Mouse (Mus musculus) embryonic stem cell, embryonic (primary cell): ENCODE data around the gene Srl.

Experiments used
- CTCF ChIA-PET, 4 experiments: fragments of 300-600 bp in 2 of 4; fragments of 350-600 bp in 2 of 4; sonication (Branson Sonifier 250); formaldehyde crosslinking; loops; one replicate each; lab custom pipeline; 2022; ENCODE audit warnings: inconsistent platforms in 2 of 4; lab: Charles Lee
- POLR2A ChIA-PET, 4 experiments: fragments of 300-600 bp in 2 of 4; fragments of 350-600 bp in 2 of 4; sonication (Branson Sonifier 250); formaldehyde crosslinking; loops; one replicate each; lab custom pipeline; 2022; ENCODE audit warnings: antibody characterized with exemption in 4 of 4, inconsistent platforms in 1 of 4; lab: Charles Lee

Gene Srl

GRCm38 (mm10) chr16:4541501-4542198, at the start of gene Srl:
TSS of gene Srl (minus strand) at chr16:4541816.
- CTCF ChIA-PET = interaction anchor here (0.5 to 5.7 kb wide), 70 partner anchors 9 to 797 kb away, joined by 3 to 46 read pairs (median 4); partner anchors contain the start of genes Tfap4 (in 3 of the 4), Slx4 (in 1 of the 4) and Zfp174 (in 1 of the 4)
- POLR2A ChIA-PET = interaction anchor here (0.5 to 7.4 kb wide), 112 partner anchors 8 to 669 kb away, joined by 3 to 169 read pairs (median 4); partner anchors contain the start of genes Coro7 (in 3 of the 4), Tfap4 (in 3 of the 4), Pam16 (in 2 of the 4) and Anks3 (in 1 of the 4)

GRCm38 (mm10) chr16:4590236-4590635, 48.6 kb upstream of the Srl start:
- ChIA-PET POLR2A (interaction anchor here in 1 of 4 experiments (1.3 to 8.7 kb wide), 2 partner anchors 21 to 33 kb away, joined by 4 to 151 read pairs; partner anchors contain the start of gene Tfap4), CTCF (interaction anchor here in 1 of 4 experiments (0.7 to 2.3 kb wide), 2 partner anchors 17 to 116 kb away, joined by 3 to 7 read pairs; no protein-coding TSS in a partner anchor)

GRCm38 (mm10) chr16:4587516-4588210, 46.0 kb upstream of the Srl start:
- ChIA-PET POLR2A (interaction anchor here in 3 of 4 experiments (0.6 to 8.7 kb wide), 29 partner anchors 8 to 305 kb away, joined by 3 to 151 read pairs (median 10); partner anchors contain the start of genes Glis2 (in 2 of the 3), Pam16 (in 2 of the 3), Tfap4 (in 2 of the 3) and Srl (in 1 of the 3)), CTCF (interaction anchor here in 3 of 4 experiments (0.5 to 3.4 kb wide), 7 partner anchors 11 to 28 kb away, joined by 3 to 36 read pairs (median 7); partner anchors contain the start of gene Tfap4 (in 2 of the 3))

- ChIA-PET CTCF (interaction anchor here (0.6 to 3.4 kb wide), 39 partner anchors 8 to 583 kb away, joined by 3 to 36 read pairs (median 5); partner anchors contain the start of genes Tfap4 (in 2 of the 4), Cdip1 (in 1 of the 4), Slx4 (in 1 of the 4) and Srl (in 1 of the 4)), POLR2A (interaction anchor here (0.5 to 8.7 kb wide), 87 partner anchors 9 to 669 kb away, joined by 3 to 151 read pairs (median 4); partner anchors contain the start of genes Tfap4 (in 4 of the 4), Pam16 (in 3 of the 4), Srl (in 3 of the 4) and Coro7 (in 2 of the 4))
Measured at GRCm38 (mm10) chr16:4586531-4587123, 45.0 kb upstream of the Srl start.

- ChIA-PET CTCF (interaction anchor here (0.5 to 3.4 kb wide), 43 partner anchors 7 to 583 kb away, joined by 3 to 36 read pairs (median 4); partner anchors contain the start of genes Tfap4 (in 2 of the 4), Cdip1 (in 1 of the 4), Slx4 (in 1 of the 4) and Srl (in 1 of the 4)), POLR2A (interaction anchor here (0.6 to 8.7 kb wide), 91 partner anchors 8 to 670 kb away, joined by 3 to 151 read pairs (median 4); partner anchors contain the start of genes Tfap4 (in 4 of the 4), Pam16 (in 3 of the 4), Srl (in 3 of the 4) and Coro7 (in 2 of the 4))
Measured at GRCm38 (mm10) chr16:4585642-4586530, 44.3 kb upstream of the Srl start.

- ChIA-PET POLR2A (interaction anchor here in 2 of 4 experiments (1.0 to 8.7 kb wide), 20 partner anchors 8 to 296 kb away, joined by 3 to 151 read pairs (median 4); partner anchors contain the start of genes Pam16 (in 2 of the 2), Tfap4 (in 2 of the 2), Glis2 (in 1 of the 2) and Ubald1 (in 1 of the 2)), CTCF (interaction anchor here in 3 of 4 experiments (0.7 to 3.4 kb wide), 9 partner anchors 12 to 35 kb away, joined by 3 to 36 read pairs (median 7); partner anchors contain the start of gene Tfap4 (in 1 of the 3))
Measured at GRCm38 (mm10) chr16:4584438-4584837, 42.8 kb upstream of the Srl start.

- POLR2A ChIA-PET = interaction anchor here in 3 of 4 experiments (0.7 to 8.7 kb wide), 12 partner anchors 7 to 381 kb away, joined by 3 to 151 read pairs (median 4); partner anchors contain the start of genes Tfap4 (in 2 of the 3) and Pam16 (in 1 of the 3)
- CTCF ChIA-PET = interaction anchor here (0.6 to 3.4 kb wide), 5 partner anchors 23 to 26 kb away, joined by 3 to 36 read pairs (median 4); partner anchors contain the start of gene Tfap4 (in 1 of the 4)
Measured at GRCm38 (mm10) chr16:4583807-4584206, 42.2 kb upstream of the Srl start.

GRCm38 (mm10) chr16:4581179-4581578, 39.6 kb upstream of the Srl start:
- ChIA-PET CTCF (interaction anchor here (0.6 to 7.0 kb wide), 5 partner anchors 12 to 513 kb away, joined by 3 to 54 read pairs (median 3); no protein-coding TSS in a partner anchor), POLR2A (interaction anchor here in 3 of 4 experiments (0.7 to 8.7 kb wide), 9 partner anchors 12 to 174 kb away, joined by 3 to 151 read pairs (median 6); partner anchors contain the start of genes Glis2 (in 2 of the 3) and Tfap4 (in 2 of the 3))

- ChIA-PET CTCF (interaction anchor here (0.6 to 7.0 kb wide), 31 partner anchors 8 to 335 kb away, joined by 3 to 54 read pairs (median 5); partner anchors contain the start of genes Tfap4 (in 2 of the 4) and Glis2 (in 1 of the 4)), POLR2A (interaction anchor here in 3 of 4 experiments (0.5 to 7.6 kb wide), 29 partner anchors 8 to 205 kb away, joined by 3 to 92 read pairs (median 5); partner anchors contain the start of genes Glis2 (in 2 of the 3), Pam16 (in 2 of the 3), Tfap4 (in 2 of the 3) and Srl (in 1 of the 3))
Measured at GRCm38 (mm10) chr16:4578630-4579029, 37.0 kb upstream of the Srl start.

GRCm38 (mm10) chr16:4576873-4577272, 35.3 kb upstream of the Srl start:
- ChIA-PET CTCF (interaction anchor here (0.6 to 7.0 kb wide), 27 partner anchors 9 to 273 kb away, joined by 3 to 54 read pairs (median 5); partner anchors contain the start of genes Tfap4 (in 2 of the 4) and Srl (in 1 of the 4)), POLR2A (interaction anchor here in 3 of 4 experiments (0.6 to 7.6 kb wide), 25 partner anchors 9 to 103 kb away, joined by 3 to 92 read pairs (median 5); partner anchors contain the start of genes Tfap4 (in 2 of the 3), Coro7 (in 1 of the 3), Glis2 (in 1 of the 3) and Pam16 (in 1 of the 3))

GRCm38 (mm10) chr16:4576038-4576437, 34.4 kb upstream of the Srl start:
- ChIA-PET POLR2A (interaction anchor here in 2 of 4 experiments (1.0 to 7.6 kb wide), 15 partner anchors 10 to 104 kb away, joined by 3 to 92 read pairs (median 7); partner anchors contain the start of genes Tfap4 (in 2 of the 2), Coro7 (in 1 of the 2), Glis2 (in 1 of the 2) and Pam16 (in 1 of the 2)), CTCF (interaction anchor here in 3 of 4 experiments (0.7 to 7.0 kb wide), 14 partner anchors 8 to 91 kb away, joined by 3 to 54 read pairs (median 6); partner anchors contain the start of genes Srl (in 1 of the 3) and Tfap4 (in 1 of the 3))

- POLR2A ChIA-PET = interaction anchor here in 2 of 4 experiments (0.9 to 22.9 kb wide), 6 partner anchors 11 to 54 kb away, joined by 3 to 632 read pairs (median 28); partner anchors contain the start of genes Pam16 (in 2 of the 2), Tfap4 (in 2 of the 2) and Glis2 (in 1 of the 2)
Measured at GRCm38 (mm10) chr16:4570737-4571136, 29.1 kb upstream of the Srl start.

GRCm38 (mm10) chr16:4567912-4568311, 26.3 kb upstream of the Srl start:
- POLR2A ChIA-PET = interaction anchor here (0.7 to 22.9 kb wide), 28 partner anchors 9 to 99 kb away, joined by 3 to 632 read pairs (median 5); partner anchors contain the start of genes Tfap4 (in 4 of the 4), Srl (in 2 of the 4), Glis2 (in 1 of the 4) and Pam16 (in 1 of the 4)
- CTCF ChIA-PET = interaction anchor here (0.5 to 6.1 kb wide), 52 partner anchors 8 to 1573 kb away, joined by 3 to 72 read pairs (median 5); partner anchors contain the start of genes Tfap4 (in 2 of the 4) and Srl (in 1 of the 4)

More at GRCm38 (mm10) chr16:4570737-4571136, 29.1 kb upstream of the Srl start:
- CTCF ChIA-PET = interaction anchor here in 3 of 4 experiments (0.7 to 6.1 kb wide), 8 partner anchors 10 to 96 kb away, joined by 3 to 72 read pairs (median 3); partner anchors contain the start of gene Tfap4 (in 1 of the 3)
